Mouse (Mus musculus): ENCODE measurements around the gene Scml4. TPM values are rescaled to one million over a fixed set of nuclear protein-coding genes. Genes with fewer than 3 reads are reported as not detected.

The Scml4 gene
- total RNA-seq, 2 experiments from 2014 or later: 1.3 to 1.4 TPM

- intact Hi-C loops (cut with DNase I): no loop called here
These were observed 121.0 kb downstream of the Scml4 start for GRCm38 (mm10) chr10:42980999-42981757.

GRCm38 (mm10) chr10:42984886-42985285 lies 124.7 kb downstream of the Scml4 start:
- DNase-seq: no peak
- intact Hi-C loops (cut with DNase I): loop anchor here (5.0 kb wide), 1 partner anchor 237 kb away; the partner anchor contains the start of gene Pdss2

More at GRCm38 (mm10) chr10:42980999-42981757, 121.0 kb downstream of the Scml4 start:
- no peak for DNase-seq

- peak; percentile 44 to 68 for DNase-seq
- intact Hi-C loops (cut with DNase I): loop anchor here (1.0 to 5.0 kb wide), 2 partner anchors 29 to 235 kb away; partner anchors contain the start of gene Pdss2
These were observed 127.5 kb downstream of the Scml4 start for GRCm38 (mm10) chr10:42987594-42988052.

GRCm38 (mm10) chr10:42988627-42989026 lies 128.5 kb downstream of the Scml4 start:
- intact Hi-C loops (cut with DNase I): loop anchor here (5.0 kb wide), 1 partner anchor 234 kb away; the partner anchor contains the start of gene Pdss2
- DNase-seq: no peak

- intact Hi-C loops (cut with DNase I): loop anchor here (2.0 to 5.0 kb wide), 2 partner anchors 149 to 232 kb away; partner anchors contain the start of gene Pdss2
- DNase-seq: peak; percentile 58 to 75
These were observed 129.7 kb downstream of the Scml4 start for GRCm38 (mm10) chr10:42989910-42990309.

- DNase-seq: no peak
- intact Hi-C loops (cut with DNase I): loop anchor here (2.0 kb wide), 1 partner anchor 150 kb away; no protein-coding TSS in a partner anchor
These were observed 130.8 kb downstream of the Scml4 start for GRCm38 (mm10) chr10:42991018-42991417.

GRCm38 (mm10) chr10:42994331-42994782 lies 134.2 kb downstream of the Scml4 start:
- intact Hi-C loops (cut with DNase I): no loop called here

GRCm38 (mm10) chr10:42995484-42995895 lies 135.3 kb downstream of the Scml4 start:
- no peak for DNase-seq
- intact Hi-C loops (cut with DNase I): no loop called here

More at GRCm38 (mm10) chr10:42994331-42994782, 134.2 kb downstream of the Scml4 start:
- DNase-seq: no peak

- intact Hi-C loops (cut with DNase I): no loop called here
- DNase-seq: no peak
These were observed 137.1 kb downstream of the Scml4 start for GRCm38 (mm10) chr10:42997278-42997677.

GRCm38 (mm10) chr10:42999324-42999723 lies 139.2 kb downstream of the Scml4 start:
- DNase-seq: no peak
- intact Hi-C loops (cut with DNase I): no loop called here

GRCm38 (mm10) chr10:43001433-43001832 lies 141.3 kb downstream of the Scml4 start:
- DNase-seq: no peak
- intact Hi-C loops (cut with DNase I): no loop called here

- DNase-seq: peak in 1 of 2 experiments; percentile 27
- intact Hi-C loops (cut with DNase I): no loop called here
These were observed 142.0 kb downstream of the Scml4 start for GRCm38 (mm10) chr10:43002066-43002678.

- intact Hi-C loops (cut with DNase I): no loop called here
- no peak for DNase-seq
These were observed 142.7 kb downstream of the Scml4 start for GRCm38 (mm10) chr10:43002721-43003465.

GRCm38 (mm10) chr10:43003466-43003757 lies 143.2 kb downstream of the Scml4 start:
- intact Hi-C loops (cut with DNase I): no loop called here
- no peak for DNase-seq

GRCm38 (mm10) chr10:43004174-43004734 lies 144.1 kb downstream of the Scml4 start:
- intact Hi-C loops (cut with DNase I): loop anchor here (2.0 kb wide), 1 partner anchor 31 kb away; no protein-coding TSS in a partner anchor
- no peak for DNase-seq

GRCm38 (mm10) chr10:43005031-43005430 lies 144.9 kb downstream of the Scml4 start:
- intact Hi-C loops (cut with DNase I): loop anchor here (2.0 to 5.0 kb wide), 5 partner anchors 30 to 452 kb away; partner anchors contain the start of genes 9030612E09Rik, Pdss2 and Sobp
- no peak for DNase-seq

- intact Hi-C loops (cut with DNase I): loop anchor here (2.0 to 5.0 kb wide), 5 partner anchors 29 to 452 kb away; partner anchors contain the start of genes 9030612E09Rik, Pdss2 and Sobp
These were observed 145.5 kb downstream of the Scml4 start for GRCm38 (mm10) chr10:43005677-43006076.

GRCm38 (mm10) chr10:43006534-43006933 lies 146.4 kb downstream of the Scml4 start:
- peak in 1 of 2 experiments; percentile 43 for DNase-seq
- intact Hi-C loops (cut with DNase I): loop anchor here (5.0 kb wide), 4 partner anchors 166 to 451 kb away; partner anchors contain the start of genes 9030612E09Rik, Pdss2 and Sobp

More at GRCm38 (mm10) chr10:43005677-43006076, 145.5 kb downstream of the Scml4 start:
- no peak for DNase-seq

- intact Hi-C loops (cut with DNase I): loop anchor here (5.0 kb wide), 4 partner anchors 164 to 449 kb away; partner anchors contain the start of genes 9030612E09Rik, Pdss2 and Sobp
- peak in 1 of 2 experiments; percentile 17 for DNase-seq
These were observed 147.9 kb downstream of the Scml4 start for GRCm38 (mm10) chr10:43008116-43008515.
